ENCODE assay signal across 11 mouse cellular contexts in the genomic region with DNA sequence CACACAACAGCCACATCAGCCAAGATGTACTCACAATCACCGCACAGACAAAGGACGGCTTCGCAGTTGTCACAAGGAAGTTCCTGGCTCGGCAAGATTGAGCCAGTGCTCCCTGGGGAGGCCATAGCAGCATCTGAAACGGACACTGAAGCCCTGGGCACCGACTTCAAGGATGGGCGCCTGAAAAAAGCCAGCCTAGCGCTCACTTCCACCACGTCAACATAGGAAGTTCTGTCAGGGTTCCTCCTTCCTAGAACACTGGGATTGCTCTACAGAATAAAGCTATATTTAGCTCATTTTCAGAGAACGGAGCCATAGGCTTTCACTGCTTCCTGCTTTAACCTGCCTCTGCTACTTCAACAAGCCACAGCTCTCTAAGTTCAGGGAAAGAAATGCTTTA.
DNase-seq lines count a peak whose midpoint lies in the region; ATAC-seq and TF ChIP-seq lines count a peak whose summit lies in the region.
"Had no signal": no experiment of that assay in that cellular context is flagged by ENCODE, and none has a peak within 500 bp of the region (broad histone marks: within the 10 kb centered on the region; RNA-seq: fewer than 3 reads in every experiment).

No protein-coding gene starts in this region.

- H3K27me3 ChIP-seq in heart, adult 2 months (ENCODE audit: control insufficient read depth, insufficient read depth, low read length), result no peaks in the 10 kb centered on the region
- H3K27me3 ChIP-seq in heart, embryonic 16.5 days (ENCODE audit: control insufficient read depth, insufficient read depth, low read length), result no peaks in the 10 kb centered on the region

- H3K27ac ChIP-seq in heart, adult 2 months, result peak overlapping the region; percentile 10; the same call in 1 of the 2 replicates
- H3K27ac ChIP-seq in heart, embryonic 16.5 days (ENCODE audit: low read length), result peak overlapping the region; percentile 35; the same call in 1 of the 2 replicates
- peak overlapping the region; percentile 24 for H3K27ac ChIP-seq in macrophage
- H3K27ac ChIP-seq: limb, embryonic 10.5 days had no signal

- WGBS in heart, adult 2 months, result 30% methylated on average over 10 of the region's 10 CpGs
- WGBS in heart, embryonic 16.5 days, result 53% methylated on average over 10 of the region's 10 CpGs
- 15% methylated on average over 10 of the region's 10 CpGs for WGBS in macrophage (ENCODE audit: missing documents)

- H3K9ac ChIP-seq in heart, adult 2 months (ENCODE audit: low read depth, low read length), result no peak overlapping the region
- no peak overlapping the region for H3K9ac ChIP-seq in heart, embryonic 16.5 days (ENCODE audit: low read length)

- no peak for TF ChIP-seq POLR2A in heart, adult 2 months (IDR thresholded peaks at IDR 0.05; ENCODE audit: insufficient read depth, low read depth, low read length)

- peaks cover 1% of the 10 kb centered on the region; the same call in 1 of the 2 replicates for H3K79me2 ChIP-seq in heart, adult 2 months (replicated peaks; ENCODE audit: control insufficient read depth, insufficient read depth, low read length)
- H3K79me2 ChIP-seq in macrophage (ENCODE audit: inconsistent target), result peaks cover 34% of the 10 kb centered on the region; the same call in 1 of the 2 replicates

- H3K4me2 ChIP-seq in heart, embryonic 16.5 days (ENCODE audit: low read depth, low read length), result no peak overlapping the region

- DNase-seq in heart, adult 2 months, result no peak
- DNase-seq in heart, postnatal 14 days, result no peak
- peak; percentile 32 for DNase-seq in lung, postnatal 25 days (ENCODE audit: low spot score)
- DNase-seq in lung, adult 18-20 months, result no peak
- no peak for DNase-seq in urinary bladder, postnatal 10 days (ENCODE audit: low spot score)
- DNase-seq in retina, postnatal 1 day, result no peak
- DNase-seq: cerebellum, postnatal 36 days; gastrocnemius, postnatal 14 days had no signal

- H3K4me3 ChIP-seq in heart, adult 2 months, result no peak overlapping the region
- H3K4me3 ChIP-seq in heart, embryonic 16.5 days (ENCODE audit: low read length), result no peak overlapping the region
- H3K4me3 ChIP-seq in macrophage (ENCODE audit: inconsistent target), result no peak overlapping the region
- H3K4me3 ChIP-seq: limb, embryonic 10.5 days had no signal

- peaks cover 4% of the 10 kb centered on the region for H3K36me3 ChIP-seq in heart, adult 2 months (ENCODE audit: control insufficient read depth, insufficient read depth, low read length)
- peaks cover 10% of the 10 kb centered on the region for H3K36me3 ChIP-seq in heart, embryonic 16.5 days (ENCODE audit: control insufficient read depth, insufficient read depth)
- H3K36me3 ChIP-seq in macrophage (ENCODE audit: inconsistent target), result peaks cover 28% of the 10 kb centered on the region; the same call in 1 of the 2 replicates

- H3K9me3 ChIP-seq in heart, embryonic 16.5 days (replicated peaks; ENCODE audit: control insufficient read depth, low read length), result no peaks in the 10 kb centered on the region
- H3K9me3 ChIP-seq: limb, embryonic 10.5 days had no signal

- peaks cover 1% of the 10 kb centered on the region for H3K4me1 ChIP-seq in heart, adult 2 months (ENCODE audit: control insufficient read depth, insufficient read depth, low read length)
- peaks cover 16% of the 10 kb centered on the region for H3K4me1 ChIP-seq in heart, embryonic 16.5 days (ENCODE audit: control insufficient read depth, insufficient read depth, low read length)

- ATAC-seq in heart, embryonic 16.5 days (replicated peaks; ENCODE audit: extremely low read depth, insufficient read depth, low FRiP score), result no peak

- intact Hi-C loops in heart, adult 2 months (cut with DNase I), result no loop called here
- intact Hi-C loops in heart, postnatal 14 days (cut with DNase I), result no loop called here

- TF ChIP-seq EP300 in heart, adult 2 months (IDR thresholded peaks at IDR 0.05; ENCODE audit: insufficient read depth, low read depth, low read length), result no peak

- no peak for TF ChIP-seq CTCF in heart, adult 2 months (IDR thresholded peaks at IDR 0.05)
